19 mouse cellular contexts compared by ENCODE assay signal in genomic region chr17:34910982-34911381, GRCm38 (mm10). TPM values are rescaled to one million over a fixed set of nuclear protein-coding genes. Genes with fewer than 3 reads are reported as not detected.
DNase-seq lines count a peak whose midpoint lies in the region; ATAC-seq lines count a peak whose summit lies in the region.
"Had no signal": no experiment of that assay in that cellular context is flagged by ENCODE, and none has a peak within 500 bp of the region (broad histone marks: within the 10 kb centered on the region; RNA-seq: fewer than 3 reads in every experiment).

No protein-coding gene starts in this region.

- ATAC-seq in liver, embryonic 13.5 days (ENCODE audit: low read depth): peak; percentile 12; the same call in 1 of the 2 replicates
- peak; percentile 74 for ATAC-seq in intestine, embryonic 16.5 days
- ATAC-seq: midbrain, embryonic 13.5 days had no signal

- no peak overlapping the region for H3K9ac ChIP-seq in liver, embryonic 13.5 days
- H3K9ac ChIP-seq in intestine, embryonic 16.5 days (ENCODE audit: low read depth, low read length): peak overlapping the region; percentile 31
- H3K9ac ChIP-seq: hindbrain, embryonic 15.5 days; midbrain, embryonic 13.5 days; stomach, embryonic 15.5 days had no signal

- H3K9me3 ChIP-seq in liver, embryonic 13.5 days (replicated peaks): no peaks in the 10 kb centered on the region
- no peaks in the 10 kb centered on the region for H3K9me3 ChIP-seq in intestine, embryonic 16.5 days (ENCODE audit: control insufficient read depth, low read length)
- H3K9me3 ChIP-seq: heart, embryonic 10.5 days; hindbrain, embryonic 15.5 days; midbrain, embryonic 13.5 days; stomach, embryonic 15.5 days had no signal

- 84% methylated on average over 10 of the region's 10 CpGs for WGBS in liver, embryonic 13.5 days (ENCODE audit: insufficient replicate concordance)
- WGBS in intestine, embryonic 16.5 days: 68% methylated on average over 10 of the region's 10 CpGs

- H3K27me3 ChIP-seq in liver, embryonic 13.5 days: no peaks in the 10 kb centered on the region
- no peaks in the 10 kb centered on the region for H3K27me3 ChIP-seq in intestine, embryonic 16.5 days (replicated peaks; ENCODE audit: control insufficient read depth, insufficient read depth, low read length)
- H3K27me3 ChIP-seq: hindbrain, embryonic 15.5 days; midbrain, embryonic 13.5 days; stomach, embryonic 15.5 days had no signal

- H3K4me1 ChIP-seq in liver, embryonic 13.5 days (replicated peaks): peaks cover 43% of the 10 kb centered on the region
- H3K4me1 ChIP-seq in intestine, embryonic 16.5 days (ENCODE audit: control insufficient read depth, insufficient read depth, low read length): peaks cover 15% of the 10 kb centered on the region; the same call in 1 of the 2 replicates
- H3K4me1 ChIP-seq: hindbrain, embryonic 15.5 days; midbrain, embryonic 13.5 days; stomach, embryonic 15.5 days had no signal

- H3K4me3 ChIP-seq in liver, embryonic 13.5 days (replicated peaks): no peak overlapping the region
- H3K4me3 ChIP-seq in intestine, embryonic 16.5 days (ENCODE audit: low read length): peak overlapping the region; percentile 15; the same call in 1 of the 2 replicates
- H3K4me3 ChIP-seq: heart, embryonic 10.5 days; hindbrain, embryonic 15.5 days; midbrain, embryonic 13.5 days; stomach, embryonic 15.5 days had no signal

- H3K27ac ChIP-seq in liver, embryonic 13.5 days: no peak overlapping the region
- H3K27ac ChIP-seq in intestine, embryonic 16.5 days (ENCODE audit: low read length): peak overlapping the region; percentile 88
- H3K27ac ChIP-seq: heart, embryonic 10.5 days; hindbrain, embryonic 15.5 days; midbrain, embryonic 13.5 days; stomach, embryonic 15.5 days had no signal

- DNase-seq in liver, embryonic 13.5 days: no peak
- DNase-seq in liver: no peak
- DNase-seq in ES-CJ7 (ENCODE audit: low read depth, low spot score): peak; percentile 89
- peak; percentile 57 to 83 for DNase-seq in kidney, postnatal 25 days
- no peak for DNase-seq in thymus, postnatal 0 days (ENCODE audit: low spot score)
- DNase-seq in frontal cortex, postnatal 10 days (ENCODE audit: low spot score in 2 of 2): no peak
- DNase-seq in right cerebral cortex, adult 18-20 months: no peak
- DNase-seq: gastrocnemius, postnatal 25 days; heart, postnatal 14 days; lung, postnatal 36 days; thymus, postnatal 14 days had no signal

- peaks cover 80% of the 10 kb centered on the region for H3K36me3 ChIP-seq in liver, embryonic 13.5 days
- H3K36me3 ChIP-seq in intestine, embryonic 16.5 days (ENCODE audit: control insufficient read depth, insufficient read depth, low read length): peaks cover 41% of the 10 kb centered on the region

- H3K4me2 ChIP-seq in liver, embryonic 13.5 days: no peak overlapping the region
- H3K4me2 ChIP-seq in intestine, embryonic 16.5 days (ENCODE audit: low read depth, low read length): no peak overlapping the region
- H3K4me2 ChIP-seq: hindbrain, embryonic 15.5 days; midbrain, embryonic 13.5 days; stomach, embryonic 15.5 days had no signal

RNA-seq across cellular contexts. Expression of gene Slc44a4, which starts 3.3 kb away (rescaled TPM):
- 1.5 TPM in 2 replicates for polyA plus RNA-seq in liver, embryonic 13.5 days (2015; fragmentation: Nextera tagmentation; extraction: Ambion mirVana)
- polyA plus RNA-seq in intestine, embryonic 16.5 days (2015; fragmentation: Nextera tagmentation; extraction: Ambion mirVana): 108 and 134 TPM in 2 replicates
- 0.57 and 0.81 TPM in 2 replicates for polyA plus RNA-seq in thymus, postnatal 0 days (2015; fragmentation: Nextera tagmentation; extraction: Ambion mirVana)
- polyA plus RNA-seq: midbrain, embryonic 13.5 days; neural tube, embryonic 11.5 days had no signal

RNA-seq across cellular contexts. Expression of gene Ehmt2, which starts 12.7 kb away (rescaled TPM):
- 16.8 and 17.7 TPM in 2 replicates for polyA plus RNA-seq in liver, embryonic 13.5 days (2015; fragmentation: Nextera tagmentation; extraction: Ambion mirVana)
- polyA plus RNA-seq in intestine, embryonic 16.5 days (2015; fragmentation: Nextera tagmentation; extraction: Ambion mirVana): 59.8 and 61.9 TPM in 2 replicates
- 38.6 and 47.9 TPM in 2 replicates for polyA plus RNA-seq in thymus, postnatal 0 days (2015; fragmentation: Nextera tagmentation; extraction: Ambion mirVana)

RNA-seq across cellular contexts. Expression of gene C2, which starts 12.9 kb away (rescaled TPM):
- polyA plus RNA-seq in liver, embryonic 13.5 days (2015; fragmentation: Nextera tagmentation; extraction: Ambion mirVana): 11.1 and 11.7 TPM in 2 replicates
- polyA plus RNA-seq in intestine, embryonic 16.5 days (2015; fragmentation: Nextera tagmentation; extraction: Ambion mirVana): 26.5 and 36.0 TPM in 2 replicates
- 7.6 TPM in 2 replicates for polyA plus RNA-seq in thymus, postnatal 0 days (2015; fragmentation: Nextera tagmentation; extraction: Ambion mirVana)

RNA-seq across cellular contexts. Expression of gene Neu1, which starts 20.1 kb away (rescaled TPM):
- polyA plus RNA-seq in liver, embryonic 13.5 days (2015; fragmentation: Nextera tagmentation; extraction: Ambion mirVana): 14.2 and 15.2 TPM in 2 replicates
- polyA plus RNA-seq in intestine, embryonic 16.5 days (2015; fragmentation: Nextera tagmentation; extraction: Ambion mirVana): 226 and 301 TPM in 2 replicates
- polyA plus RNA-seq in thymus, postnatal 0 days (2015; fragmentation: Nextera tagmentation; extraction: Ambion mirVana): 25.7 and 28.2 TPM in 2 replicates

RNA-seq across cellular contexts. Expression of gene Gm20547, which starts 29.1 kb away (rescaled TPM):
- polyA plus RNA-seq in liver, embryonic 13.5 days (2015; fragmentation: Nextera tagmentation; extraction: Ambion mirVana): 0.17 TPM in 1 of 2 replicates, not detected in the other
- polyA plus RNA-seq in intestine, embryonic 16.5 days (2015; fragmentation: Nextera tagmentation; extraction: Ambion mirVana): not detected in 2 replicates
- not detected in 2 replicates for polyA plus RNA-seq in thymus, postnatal 0 days (2015; fragmentation: Nextera tagmentation; extraction: Ambion mirVana)
- polyA plus RNA-seq: C2C12; heart, embryonic 10.5 days; hindbrain, embryonic 15.5 days; limb, embryonic 14.5 days; neural tube, embryonic 11.5 days; stomach, embryonic 15.5 days had no signal

Comparison
In these comparisons a context has a peak if more than half of its experiments do, and no peak if none do; other contexts are left out.
1. DNase-seq: peak in ES-CJ7 (single experiment) and kidney, postnatal 25 days (2 of 2); none in liver, embryonic 13.5 days (single experiment), liver (single experiment), thymus, postnatal 0 days (single experiment), frontal cortex, postnatal 10 days (0 of 2) and right cerebral cortex, adult 18-20 months (single experiment).
2. RNA of gene Slc44a4, which starts 3.3 kb away (polyA plus RNA-seq): 108 to 134 TPM in intestine, embryonic 16.5 days; 1.5 TPM in liver, embryonic 13.5 days and 0.57 to 0.81 TPM in thymus, postnatal 0 days; every median in the first group is over 10 times any median in the second.